Mouse (Mus musculus) liver, embryonic 15.5 days (tissue): ENCODE results near the gene BC005624. TPM values are rescaled to one million over a fixed set of nuclear protein-coding genes. Genes with fewer than 3 reads are reported as not detected.

ENCODE experiments used
- ATAC-seq: fragments of 200-750 bp; cut with Nextera tagmentation; 2 replicates; pipeline ENCODE4 v1.8.0; 2017; ENCODE audit warnings: moderate number of reproducible peaks, mild to moderate bottlenecking, moderate library complexity; ENCODE audit not compliant: insufficient read depth
- H3K27ac ChIP-seq: fragments of 300-500 bp; sonication (generic); replicated peaks from 2 replicates; pipeline ENCODE4 v1.5.1; 2015; ENCODE audit warnings: mild to moderate bottlenecking, inconsistent platforms
- H3K27me3 ChIP-seq: fragments of 300-500 bp; sonication (generic); 2 replicates; pipeline ENCODE4 v1.6.1; 2015; ENCODE audit warnings: mild to moderate bottlenecking, inconsistent platforms
- H3K36me3 ChIP-seq: fragments of 300-500 bp; sonication (generic); replicated peaks from 2 replicates; pipeline ENCODE4 v1.6.1; 2015; ENCODE audit warnings: moderate library complexity, mild to moderate bottlenecking, inconsistent platforms
- H3K4me1 ChIP-seq: fragments of 300-500 bp; sonication (generic); replicated peaks from 2 replicates; pipeline ENCODE4 v1.6.1; 2015; ENCODE audit warnings: inconsistent platforms
- H3K4me2 ChIP-seq: fragments of 300-500 bp; sonication (generic); 2 replicates; pipeline ENCODE4 v1.6.1; 2015; ENCODE audit warnings: moderate library complexity, mild to moderate bottlenecking, inconsistent platforms
- H3K4me3 ChIP-seq: fragments of 300-500 bp; sonication (generic); replicated peaks from 2 replicates; pipeline ENCODE4 v1.5.1; 2015; ENCODE audit warnings: mild to moderate bottlenecking, inconsistent platforms
- H3K9ac ChIP-seq: fragments of 300-500 bp; sonication (generic); 2 replicates; pipeline ENCODE4 v1.6.1; 2015; ENCODE audit warnings: moderate library complexity, mild to moderate bottlenecking, inconsistent platforms
- H3K9me3 ChIP-seq: fragments of 300-500 bp; sonication (generic); replicated peaks from 2 replicates; pipeline ENCODE4 v1.6.1; 2016; ENCODE audit warnings: inconsistent platforms
- WGBS: fragments of 180-500 bp; shearing (Covaris S2); methylation state at CpG from one replicate; pipeline ENCODE4 v1.1.7; 2015; ENCODE audit warnings: mixed read lengths; ENCODE audit not compliant: insufficient replicate concordance; 5-methylcytosine and 5-hydroxymethylcytosine counted together
- polyA plus RNA-seq: library from polyadenylated mRNA; unstranded; fragments of >200 nt; fragmentation: Nextera tagmentation; extraction: Ambion mirVana; gene quantifications from 2 replicates; pipeline ENCODE4 v1.2.1, GENCODE M21; 2015

Gene BC005624
- polyA plus RNA-seq, 1 experiment from 2014 or later, result 24.6 TPM

GRCm38 (mm10) chr2:30928893-30929482, 53.0 kb downstream of the BC005624 start:
- H3K27me3 ChIP-seq, result 0 out of 2 replicates have a peak, but pooled peaks cover 4% of the 10 kb centered on the region
- H3K9ac ChIP-seq, result peak overlapping the region; percentile 29; the same call in 1 of the 2 replicates
- H3K4me2 ChIP-seq, result peak overlapping the region; percentile 63
- ATAC-seq, result peak; percentile 88
- H3K36me3 ChIP-seq, result no peaks in the 10 kb centered on the region
- no peaks in the 10 kb centered on the region for H3K9me3 ChIP-seq
- H3K4me1 ChIP-seq, result peaks cover 30% of the 10 kb centered on the region
- H3K27ac ChIP-seq, result peak overlapping the region; percentile 66
- 16% methylated on average over 12 of the region's 12 CpGs for WGBS
- H3K4me3 ChIP-seq, result peak overlapping the region; percentile 44

- H3K4me2 ChIP-seq, result peak overlapping the region; percentile 63
- WGBS, result 20% methylated on average over 14 of the region's 14 CpGs
- no peak overlapping the region for H3K9ac ChIP-seq
Measured at GRCm38 (mm10) chr2:30927844-30928628, 54.0 kb downstream of the BC005624 start.

GRCm38 (mm10) chr2:30927151-30927781, 54.7 kb downstream of the BC005624 start:
- H3K4me1 ChIP-seq, result peaks cover 30% of the 10 kb centered on the region
- H3K27ac ChIP-seq, result 0 out of 2 replicates have a peak overlapping the region, but pooled peaks have one; percentile 14
- no peak overlapping the region for H3K4me2 ChIP-seq
- WGBS, result 50% methylated on average over 9 of the region's 9 CpGs
- H3K9me3 ChIP-seq, result no peaks in the 10 kb centered on the region
- 0 out of 2 replicates have a peak, but pooled peaks cover 4% of the 10 kb centered on the region for H3K27me3 ChIP-seq
- H3K4me3 ChIP-seq, result no peak overlapping the region
- H3K36me3 ChIP-seq, result no peaks in the 10 kb centered on the region
- no peak for ATAC-seq
- no peak overlapping the region for H3K9ac ChIP-seq

More at GRCm38 (mm10) chr2:30927844-30928628, 54.0 kb downstream of the BC005624 start:
- Histone ChIP-seq H3K4me1 (peaks cover 30% of the 10 kb centered on the region), H3K4me3 (0 out of 2 replicates have a peak overlapping the region, but pooled peaks have one; percentile 44), H3K27ac (peak overlapping the region; percentile 66), H3K27me3 (0 out of 2 replicates have a peak, but pooled peaks cover 4% of the 10 kb centered on the region), H3K36me3 (no peaks in the 10 kb centered on the region), H3K9me3 (no peaks in the 10 kb centered on the region)
- ATAC-seq, result peak; percentile 60; the same call in 1 of the 2 replicates

GRCm38 (mm10) chr2:30926381-30926780, 55.6 kb downstream of the BC005624 start:
- no peaks in the 10 kb centered on the region for H3K9me3 ChIP-seq
- H3K27me3 ChIP-seq, result 0 out of 2 replicates have a peak, but pooled peaks cover 4% of the 10 kb centered on the region
- H3K27ac ChIP-seq, result no peak overlapping the region
- H3K9ac ChIP-seq, result no peak overlapping the region
- no peak for ATAC-seq
- no peaks in the 10 kb centered on the region for H3K36me3 ChIP-seq
- WGBS, result 61% methylated on average over 4 of the region's 4 CpGs
- H3K4me3 ChIP-seq, result no peak overlapping the region
- peaks cover 30% of the 10 kb centered on the region for H3K4me1 ChIP-seq
- H3K4me2 ChIP-seq, result no peak overlapping the region

GRCm38 (mm10) chr2:30925181-30925580, 56.8 kb downstream of the BC005624 start:
- no peak for ATAC-seq
- Histone ChIP-seq H3K27me3 (0 out of 2 replicates have a peak, but pooled peaks cover 4% of the 10 kb centered on the region), H3K9me3 (no peaks in the 10 kb centered on the region), H3K4me1 (peaks cover 30% of the 10 kb centered on the region), H3K36me3 (no peaks in the 10 kb centered on the region), H3K27ac (no peak overlapping the region), H3K4me3 (no peak overlapping the region), H3K4me2 (no peak overlapping the region), H3K9ac (no peak overlapping the region)
- 58% methylated on average over 4 of the region's 4 CpGs for WGBS

GRCm38 (mm10) chr2:30923099-30923498, 58.9 kb downstream of the BC005624 start:
- 0 out of 2 replicates have a peak, but pooled peaks cover 4% of the 10 kb centered on the region for H3K27me3 ChIP-seq
- H3K9me3 ChIP-seq, result no peaks in the 10 kb centered on the region
- no peak for ATAC-seq
- no peaks in the 10 kb centered on the region for H3K36me3 ChIP-seq
- H3K27ac ChIP-seq, result no peak overlapping the region
- H3K4me3 ChIP-seq, result no peak overlapping the region
- peaks cover 11% of the 10 kb centered on the region; the same call in 1 of the 2 replicates for H3K4me1 ChIP-seq
- no peak overlapping the region for H3K4me2 ChIP-seq
- no peak overlapping the region for H3K9ac ChIP-seq
- 52% methylated on average over 3 of the region's 3 CpGs for WGBS

Other genes starting within 250 kb of the BC005624 start
- gene 1700001O22Rik, start 178.5 kb downstream of the BC005624 start, polyA plus RNA-seq, result not detected in 2 replicates
- 26.0 and 27.5 TPM in 2 replicates for gene Ntmt1, start 174.4 kb downstream of the BC005624 start, polyA plus RNA-seq
- 30.0 and 35.0 TPM in 2 replicates for gene Asb6, start 151.9 kb downstream of the BC005624 start, polyA plus RNA-seq
- 0.23 TPM in 1 of 2 replicates, not detected in the other for gene Prrx2, start 147.2 kb downstream of the BC005624 start, polyA plus RNA-seq
- gene Ptges, start 52.3 kb downstream of the BC005624 start, polyA plus RNA-seq, result 0.29 and 0.33 TPM in 2 replicates
- 14.6 and 16.1 TPM in 2 replicates for gene Tor1b, start 29.2 kb downstream of the BC005624 start, polyA plus RNA-seq
- 38.9 and 39.3 TPM in 2 replicates for gene Tor1a, start 14.3 kb downstream of the BC005624 start, polyA plus RNA-seq
- gene Usp20, start 78 bp upstream of the BC005624 start, polyA plus RNA-seq, result 4.3 and 4.8 TPM in 2 replicates
- 5.1 and 6.1 TPM in 2 replicates for gene Fnbp1, start 159.8 kb upstream of the BC005624 start, polyA plus RNA-seq
- 10.4 and 11.5 TPM in 2 replicates for gene Gpr107, start 170.1 kb upstream of the BC005624 start, polyA plus RNA-seq